Mouse (Mus musculus): Measurements from ENCODE around the gene Radil.

Radil gene

DNA sequence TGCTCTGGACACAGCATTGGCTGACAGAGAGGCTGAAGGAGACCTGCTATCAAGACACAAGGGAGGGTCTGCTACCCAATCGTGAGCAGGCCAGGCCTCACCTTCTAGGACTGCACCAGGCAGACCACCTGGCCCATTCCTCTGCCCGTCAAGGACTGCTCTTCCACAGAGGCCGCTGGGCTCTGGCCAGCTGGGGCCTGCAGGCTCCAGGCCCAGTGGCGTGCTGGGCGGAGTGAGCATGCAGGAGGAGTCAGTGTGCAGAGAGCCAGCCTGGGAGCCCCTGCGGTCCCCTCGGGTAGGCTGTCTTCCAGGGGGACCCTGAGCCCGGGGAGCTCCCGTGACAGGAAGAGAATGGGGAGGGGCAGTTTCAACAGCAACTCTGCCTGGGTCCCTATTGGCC lies 64.2 kb downstream of the Radil start:
- DNase-seq (ENCODE audit: low read depth, low spot score), result no peak

DNA sequence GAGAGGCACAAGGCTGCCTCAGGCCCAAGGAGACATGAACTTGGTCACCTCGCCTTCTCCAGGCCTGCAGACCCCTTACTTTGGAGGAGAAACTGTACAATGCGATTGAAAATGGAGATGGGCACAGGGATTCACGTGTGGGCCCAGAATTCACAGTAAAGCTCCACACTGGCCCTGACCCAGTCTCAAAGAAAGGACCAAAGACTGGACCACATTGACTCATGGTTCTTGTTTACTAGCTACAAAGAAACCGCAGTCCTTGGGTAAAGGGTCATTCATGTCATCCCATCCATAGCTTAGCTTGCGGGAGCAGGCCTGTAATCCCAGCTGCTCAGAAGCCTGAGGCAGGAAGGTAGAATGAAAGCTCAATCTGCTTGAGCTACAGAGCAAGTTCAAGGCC lies 67.3 kb downstream of the Radil start:
- DNase-seq (ENCODE audit: low read depth, low spot score), result no peak

DNA sequence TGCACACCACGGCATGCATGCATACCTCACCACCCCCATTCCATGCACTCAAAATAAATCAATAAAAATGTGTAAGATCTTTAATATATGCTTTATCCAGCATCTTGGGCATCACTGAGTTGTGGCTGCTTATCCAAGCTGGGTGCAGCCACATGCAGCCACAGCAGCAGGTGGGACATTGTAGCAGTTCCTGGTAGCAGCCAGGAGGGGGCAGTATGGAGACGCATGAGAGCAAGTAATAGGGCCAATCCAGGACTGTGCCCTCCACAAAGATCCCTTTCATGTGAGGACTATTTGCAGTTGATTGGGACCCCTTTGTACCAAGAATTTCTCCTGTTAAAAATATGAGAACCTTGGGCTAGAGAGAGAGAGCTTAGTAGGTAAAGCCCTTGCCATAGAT lies 68.4 kb downstream of the Radil start:
- no peak for DNase-seq (ENCODE audit: low read depth, low spot score)

DNA sequence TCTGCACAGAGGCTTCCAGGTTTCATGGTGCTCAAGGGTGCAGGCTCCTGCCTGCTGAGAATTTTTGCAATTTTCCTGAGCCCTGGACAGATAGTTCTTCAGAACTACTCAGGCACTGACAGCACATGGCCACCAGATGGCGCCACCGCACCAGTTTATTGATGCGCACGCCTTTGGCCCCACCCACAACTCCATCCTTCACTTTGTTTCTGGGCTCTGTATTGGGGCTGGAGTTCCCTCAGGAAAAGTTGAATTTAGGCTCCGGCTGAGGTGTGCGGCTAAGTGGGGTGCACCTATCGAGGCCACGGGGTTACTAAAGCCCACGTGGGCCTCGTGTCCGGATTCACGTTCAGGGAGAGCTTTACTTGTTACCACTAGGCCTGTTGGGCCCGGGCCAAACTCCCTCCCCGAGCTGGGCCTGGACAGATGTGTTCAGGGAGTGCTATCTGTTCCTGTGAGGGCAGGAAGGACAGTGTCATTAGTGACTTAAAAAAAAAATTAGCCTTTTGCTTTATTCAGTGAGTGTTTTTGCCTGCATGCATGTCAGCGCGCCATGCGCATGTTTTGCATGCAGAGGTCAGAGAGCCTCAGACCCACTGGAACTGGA lies 72.0 kb downstream of the Radil start:
- peak; percentile 71 for DNase-seq (ENCODE audit: low read depth, low spot score)

DNA sequence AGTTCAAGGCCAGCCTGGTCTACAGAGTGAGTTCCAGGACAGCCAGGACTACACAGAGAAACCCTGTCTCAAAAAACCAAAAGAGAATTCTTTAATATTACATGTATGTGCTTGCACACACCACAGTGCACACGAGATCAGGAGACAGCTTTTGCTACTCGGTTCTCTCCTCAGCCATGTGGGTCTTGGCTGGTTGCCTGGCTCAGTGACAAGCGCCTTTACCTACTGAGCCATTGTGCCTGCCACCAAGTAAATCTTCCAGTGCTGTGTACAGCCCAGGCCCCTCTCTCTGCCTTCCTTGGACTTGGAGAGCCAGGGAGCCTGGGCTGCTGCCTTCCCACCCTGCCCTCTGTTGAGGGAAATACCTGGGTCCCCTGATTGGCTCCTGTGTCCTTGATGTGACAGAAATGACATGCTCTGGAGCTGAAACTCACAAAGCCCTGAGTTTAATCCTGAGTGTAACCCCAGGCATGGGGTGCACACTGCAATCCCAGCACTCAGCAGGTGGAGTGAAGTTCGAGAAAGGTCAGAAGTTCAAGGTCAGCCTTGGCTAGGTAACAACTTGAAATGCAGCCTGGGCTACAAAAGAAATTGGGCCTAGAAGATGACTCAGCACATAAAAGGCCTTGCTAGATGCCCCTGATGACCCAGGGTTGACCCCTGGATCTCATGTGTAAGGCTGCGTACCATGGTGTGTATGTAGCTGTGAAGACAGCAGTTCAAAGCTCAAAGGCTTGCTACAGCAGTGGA lies 72.9 kb downstream of the Radil start:
- no peak for DNase-seq (ENCODE audit: low read depth, low spot score)

DNA sequence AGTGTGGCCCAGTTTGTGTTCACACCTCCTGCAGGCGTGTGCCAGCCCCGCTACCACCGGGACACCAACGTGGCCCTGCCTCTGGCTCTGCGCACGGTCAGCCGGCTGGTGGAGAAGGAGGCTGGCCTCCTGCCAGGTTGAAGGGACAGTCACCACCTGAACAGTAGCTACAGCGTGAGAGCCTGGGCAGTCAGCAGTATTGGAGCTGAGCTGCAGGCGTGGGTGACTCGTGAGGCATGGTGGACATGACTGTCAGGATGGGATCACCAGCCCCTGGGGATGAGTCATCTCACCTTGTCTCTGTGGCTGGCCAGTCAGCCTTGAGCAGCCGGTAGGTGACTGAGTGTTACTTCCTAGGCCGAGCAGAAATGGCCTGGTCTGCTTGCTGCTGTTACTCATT lies 73.6 kb downstream of the Radil start:
- no peak for DNase-seq (ENCODE audit: low read depth, low spot score)

DNA sequence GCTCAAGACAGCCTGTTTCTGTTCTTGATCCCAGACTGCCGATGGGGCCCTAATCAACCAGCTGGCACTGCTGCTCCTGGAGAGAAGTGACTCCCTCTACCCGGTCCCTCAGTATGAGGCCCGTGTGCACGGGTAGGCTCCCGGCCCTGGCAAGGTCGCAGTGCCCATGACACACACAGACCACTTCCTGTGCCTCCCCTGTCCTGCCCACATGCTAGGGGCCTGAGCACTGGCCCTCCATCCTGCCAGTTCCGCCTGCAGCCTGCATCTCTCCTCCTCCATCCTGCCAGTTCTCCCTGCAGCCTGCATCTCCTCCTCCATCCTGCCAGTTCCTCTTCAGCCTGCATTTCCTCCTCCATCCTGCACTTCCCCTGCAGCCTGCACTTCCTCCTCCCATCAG lies 75.2 kb downstream of the Radil start:
- no peak for DNase-seq (ENCODE audit: low read depth, low spot score)

DNA sequence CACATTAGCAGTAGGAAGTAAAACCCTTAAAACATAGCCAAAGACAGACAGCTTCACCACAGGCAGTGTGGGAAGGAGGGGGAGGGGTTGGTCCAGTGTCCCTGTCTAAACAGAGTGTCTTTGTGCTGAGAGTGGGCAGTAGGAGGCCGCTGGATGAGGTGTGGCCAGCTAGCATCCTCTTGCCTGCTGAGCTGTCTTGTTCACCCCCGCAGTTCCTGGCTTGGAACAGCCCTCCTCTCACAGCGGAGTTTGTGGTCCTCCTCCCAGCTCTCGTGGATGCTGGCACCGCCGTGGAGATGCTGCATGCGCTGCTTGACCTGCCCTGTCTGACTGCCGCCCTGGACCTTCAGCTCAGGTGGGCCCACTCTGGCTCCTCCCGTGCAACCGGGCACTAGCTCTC lies 77.2 kb downstream of the Radil start:
- no peak for DNase-seq (ENCODE audit: low read depth, low spot score)

DNA sequence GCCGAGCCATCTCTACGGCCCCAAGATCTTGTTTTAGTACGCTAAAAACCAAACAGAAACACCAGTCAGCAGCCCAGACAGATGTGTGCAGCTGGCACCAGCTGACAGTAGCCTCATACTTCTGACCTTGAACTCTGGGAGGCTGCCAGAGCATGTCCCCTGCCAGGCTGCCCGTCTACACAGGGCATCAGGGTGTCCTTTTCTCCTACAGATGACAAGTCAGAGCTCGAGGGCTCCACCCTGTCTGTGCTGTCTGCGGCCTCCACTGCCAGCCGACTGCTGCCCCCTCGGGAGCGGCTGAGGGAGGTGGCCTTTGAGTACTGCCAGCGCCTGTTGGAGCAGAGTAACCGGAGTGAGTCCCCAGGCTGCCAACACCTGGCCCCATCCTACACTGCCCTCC lies 81.1 kb downstream of the Radil start:
- DNase-seq (ENCODE audit: low read depth, low spot score), result no peak

DNA sequence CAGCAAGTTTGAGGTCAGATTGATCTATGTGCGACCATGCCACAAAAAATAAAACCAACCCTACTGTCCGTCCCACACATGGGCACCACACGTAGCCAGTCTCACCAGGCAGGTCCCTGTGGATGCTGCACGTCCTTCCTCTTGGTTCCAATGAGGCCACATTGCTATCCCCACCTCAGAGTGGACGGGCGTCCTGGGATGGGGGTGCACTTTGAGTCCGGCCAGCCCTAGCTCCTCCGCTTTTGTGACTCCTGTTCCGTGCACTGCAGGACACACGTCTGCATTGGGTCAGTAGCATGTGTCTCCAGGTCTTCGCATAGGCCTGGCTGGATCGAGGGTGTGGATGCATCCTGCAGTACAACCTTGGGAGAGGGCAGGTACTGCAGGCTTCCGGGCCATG lies 82.5 kb downstream of the Radil start:
- no peak for DNase-seq (ENCODE audit: low read depth, low spot score)

DNA sequence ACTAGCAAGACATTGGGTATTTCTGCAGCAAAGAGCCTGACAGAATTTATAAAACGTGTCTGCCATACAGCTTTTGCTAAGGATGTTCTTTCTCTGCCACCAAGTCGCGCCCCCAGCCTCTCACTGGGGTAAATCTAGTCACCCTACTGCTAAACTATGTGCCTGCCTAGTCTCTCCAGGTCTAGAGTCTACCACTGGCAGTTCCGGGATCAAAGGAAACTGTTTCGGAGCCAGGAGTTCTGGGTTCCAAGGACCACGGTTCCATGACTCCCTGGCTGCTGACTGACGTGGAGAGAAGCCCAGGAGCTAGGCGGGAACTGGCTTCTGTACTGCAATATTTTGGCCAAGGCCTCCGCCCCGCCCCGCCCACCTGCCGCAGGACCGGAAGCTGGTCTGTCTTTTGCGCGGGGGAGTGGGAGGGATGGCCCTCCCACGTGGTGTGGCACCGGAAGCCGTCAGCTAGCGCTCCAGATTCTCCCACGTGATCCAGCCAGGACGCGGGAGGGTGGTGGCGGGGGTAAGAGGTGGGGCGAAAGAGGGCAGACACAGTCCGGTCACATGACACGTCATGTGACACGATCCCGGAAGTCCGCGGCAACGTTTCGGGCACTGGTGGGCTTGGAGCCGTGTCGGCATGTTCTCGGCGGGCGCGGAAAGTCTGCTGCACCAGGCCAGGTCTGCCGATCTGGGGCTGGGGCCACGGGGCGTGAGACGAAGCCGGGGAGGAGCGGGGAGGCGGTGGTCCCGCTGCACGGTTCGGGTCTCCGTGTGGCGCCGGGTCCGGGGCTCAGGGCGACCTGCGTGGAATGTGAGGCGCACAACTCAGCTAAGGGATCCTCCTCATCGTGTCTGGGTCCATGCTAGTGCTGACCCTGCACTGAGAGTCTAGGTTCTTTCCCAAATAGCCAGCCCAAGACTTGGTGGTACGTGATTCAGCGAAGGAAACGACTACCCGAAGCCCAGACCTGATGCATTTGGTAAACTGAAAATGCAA lies 87.1 kb downstream of the Radil start, which contains the start of gene Ap5z1:
Gene Ap5z1, plus strand, starts transcription at position 484 of the 994 bp plus-strand sequence.
- DNase-seq (ENCODE audit: low read depth, low spot score), result peak; percentile 87

DNA sequence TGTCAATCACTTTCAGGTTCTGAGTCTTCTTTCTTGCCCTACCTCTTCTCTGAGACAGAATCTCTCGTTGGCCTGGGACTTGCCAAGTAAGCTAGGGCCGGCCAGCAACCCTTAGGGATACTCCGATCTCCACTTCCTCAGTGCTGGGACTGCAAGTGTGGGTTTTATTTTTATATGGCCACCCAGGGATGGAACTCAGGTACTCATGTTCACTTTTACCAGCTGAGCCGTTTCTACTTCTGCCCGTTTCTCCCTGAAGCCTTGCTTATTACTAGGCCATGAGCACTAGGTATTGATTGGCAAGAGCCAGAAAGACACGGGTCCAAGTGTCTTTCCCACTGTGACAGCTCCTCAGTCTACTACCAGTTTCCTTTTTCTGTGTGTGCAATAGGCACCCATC lies 87.9 kb downstream of the Radil start:
- no peak for DNase-seq (ENCODE audit: low read depth, low spot score)

DNA sequence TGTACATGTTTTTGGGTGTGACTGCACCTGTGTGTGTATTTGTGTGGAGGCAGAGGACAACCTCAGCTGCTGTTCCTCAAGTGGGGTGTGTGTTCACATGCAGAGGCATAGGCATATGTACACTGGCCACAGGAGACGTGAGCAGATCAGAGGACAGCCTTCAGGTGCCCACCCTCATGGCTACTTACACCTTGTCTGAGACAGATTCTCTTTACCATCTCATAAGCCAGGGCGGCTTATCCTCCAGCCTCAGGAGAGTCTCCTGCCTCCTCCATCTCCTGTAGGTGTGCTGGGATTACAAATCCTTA lies 88.3 kb downstream of the Radil start:
- no peak for DNase-seq (ENCODE audit: low read depth, low spot score)

DNA sequence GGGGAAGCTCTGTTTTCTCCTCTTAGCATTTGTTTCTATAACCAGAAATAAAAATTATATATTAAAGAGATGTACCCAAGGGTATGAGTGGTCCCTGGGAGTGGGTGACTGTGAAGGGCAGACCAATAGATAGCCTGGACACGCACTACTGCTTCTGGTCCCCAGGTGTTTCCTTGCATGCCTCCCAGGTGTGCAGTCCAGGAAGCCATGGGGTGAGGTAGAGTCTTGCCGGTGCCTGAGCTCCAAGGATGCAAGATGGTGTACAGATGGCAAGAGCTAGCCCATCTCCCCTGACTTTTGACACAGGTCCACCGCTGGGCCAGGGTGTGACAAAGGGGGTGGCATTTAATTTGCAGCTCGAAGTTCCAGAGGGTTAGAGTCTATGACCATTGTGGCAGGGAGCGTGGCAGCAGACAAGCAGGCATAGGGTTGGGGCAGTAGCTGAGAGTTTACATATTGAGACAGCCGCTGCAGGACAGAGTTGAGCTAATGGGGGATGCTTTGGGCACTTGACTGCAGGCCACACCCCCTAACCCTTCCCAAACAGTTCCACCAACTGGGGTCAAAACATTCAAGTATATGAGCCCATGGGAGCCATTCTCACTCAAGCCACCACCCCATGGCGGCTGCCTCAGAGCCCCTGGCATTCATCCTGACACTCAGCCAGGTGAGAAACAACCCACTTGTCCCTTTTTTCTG lies 88.8 kb downstream of the Radil start:
- DNase-seq (ENCODE audit: low read depth, low spot score), result no peak

DNA sequence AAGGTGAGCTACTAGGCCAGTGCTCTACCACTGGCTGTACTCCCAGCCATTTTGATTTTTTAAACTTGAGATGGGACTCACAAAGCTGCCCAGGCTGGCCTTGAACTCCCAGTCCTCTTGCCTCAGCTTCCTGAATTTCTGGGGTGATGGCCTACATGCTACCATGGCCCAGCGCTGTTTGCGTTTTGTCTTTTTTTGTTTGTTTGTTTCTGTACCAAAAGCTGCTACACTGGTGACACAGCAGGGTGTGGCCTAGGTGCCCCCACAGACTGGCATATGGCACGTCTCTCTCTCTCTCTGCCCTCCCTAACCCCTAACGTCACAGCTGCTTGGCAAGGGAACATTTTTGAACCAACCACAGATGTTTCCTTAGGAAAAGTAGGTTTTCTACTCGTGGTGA lies 91.1 kb downstream of the Radil start:
- DNase-seq (ENCODE audit: low read depth, low spot score), result no peak

DNA sequence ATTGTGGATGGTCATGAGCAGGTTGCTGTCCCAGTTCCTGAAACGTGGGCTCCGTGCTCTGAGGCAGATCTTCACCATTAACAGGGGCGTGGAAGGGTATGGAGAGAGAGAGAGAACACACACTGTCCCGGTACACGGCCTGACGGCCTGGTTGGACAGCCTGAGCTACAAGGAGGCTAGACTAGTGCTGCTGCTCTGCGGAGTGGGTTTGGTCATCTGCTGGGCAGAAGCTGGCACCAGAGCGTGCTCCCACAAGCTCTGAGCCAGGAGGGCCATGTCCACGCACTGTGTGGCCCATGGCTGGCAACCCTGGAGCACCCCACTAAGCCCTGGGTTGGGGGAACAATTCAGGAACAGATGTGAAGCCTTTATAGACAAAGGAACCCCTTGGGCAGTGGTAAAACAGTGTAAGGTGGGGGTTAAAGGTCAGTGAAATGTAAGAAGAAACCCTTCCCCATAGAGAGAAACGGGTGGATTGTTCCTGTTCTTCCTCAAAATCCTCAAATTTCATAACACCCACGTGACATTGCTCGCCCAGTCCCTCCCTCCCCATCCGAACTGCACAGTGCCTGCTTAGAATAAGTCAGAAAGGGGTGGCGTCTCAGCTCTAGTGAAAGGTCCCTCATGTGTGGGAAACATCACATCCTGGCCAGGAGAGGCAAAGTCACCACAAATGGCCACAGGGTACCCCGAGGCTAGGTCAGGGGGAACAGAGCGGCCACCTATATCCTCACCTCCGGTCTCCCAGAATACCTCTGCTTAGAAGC lies 91.9 kb downstream of the Radil start:
- no peak for DNase-seq (ENCODE audit: low read depth, low spot score)

DNA sequence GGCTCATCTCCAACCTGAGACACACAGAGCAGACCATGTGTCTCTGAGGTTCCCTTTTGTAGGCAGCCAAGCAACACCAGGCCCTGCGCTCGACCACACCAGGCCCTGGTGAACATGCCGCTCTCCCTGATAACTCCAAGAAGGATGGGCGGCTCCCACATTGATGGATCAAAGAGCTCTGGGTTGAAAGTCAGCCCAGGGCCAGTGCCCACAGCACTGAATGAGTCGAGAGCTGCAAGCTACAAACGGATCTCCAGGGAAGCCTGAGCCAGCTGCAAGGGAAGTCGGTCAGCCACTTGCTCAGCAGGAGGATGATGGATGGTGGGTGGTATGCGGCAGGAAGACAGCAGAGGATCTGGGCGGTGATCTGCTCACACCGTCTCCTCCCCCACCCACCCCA lies 93.6 kb downstream of the Radil start:
- DNase-seq (ENCODE audit: low read depth, low spot score), result no peak

DNA sequence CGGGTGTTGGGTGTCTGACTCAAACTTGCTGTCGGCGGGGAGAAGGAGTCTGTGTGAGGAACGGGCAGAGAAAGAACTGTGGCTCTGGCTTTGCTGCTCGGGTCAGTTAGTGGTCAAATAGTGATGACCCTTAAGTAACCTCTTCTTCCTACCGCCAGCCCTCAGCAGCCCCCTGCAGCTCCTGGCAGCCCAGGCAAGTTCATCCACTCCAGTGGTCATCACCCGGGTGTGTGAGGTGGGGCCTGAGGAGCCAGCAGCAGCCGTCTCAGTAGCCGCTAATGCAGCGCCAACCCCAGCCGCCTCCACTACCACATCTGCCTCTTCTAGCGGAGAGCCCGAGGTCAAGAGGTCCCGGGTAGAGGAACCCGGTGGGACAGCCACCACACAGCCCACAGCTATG lies 94.6 kb downstream of the Radil start:
- no peak for DNase-seq (ENCODE audit: low read depth, low spot score)

DNA sequence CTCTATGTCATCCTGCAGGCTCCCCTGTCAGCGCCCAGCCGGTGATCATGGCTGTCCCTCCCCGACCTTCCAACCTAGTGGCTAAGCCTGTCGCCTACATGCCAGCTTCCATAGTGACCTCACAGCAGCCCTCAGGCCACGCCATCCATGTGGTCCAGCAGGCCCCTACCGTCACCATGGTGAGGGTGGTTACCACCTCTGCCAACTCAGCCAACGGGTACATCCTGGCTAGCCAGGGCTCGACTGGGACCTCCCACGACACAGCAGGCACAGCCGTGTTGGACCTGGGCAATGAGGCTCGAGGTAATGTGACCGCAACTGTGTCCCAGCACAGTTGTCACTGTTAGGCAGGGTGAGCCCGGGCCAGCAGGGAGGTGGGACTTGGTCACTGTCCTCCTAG lies 97.2 kb downstream of the Radil start:
- DNase-seq (ENCODE audit: low read depth, low spot score), result no peak

DNA sequence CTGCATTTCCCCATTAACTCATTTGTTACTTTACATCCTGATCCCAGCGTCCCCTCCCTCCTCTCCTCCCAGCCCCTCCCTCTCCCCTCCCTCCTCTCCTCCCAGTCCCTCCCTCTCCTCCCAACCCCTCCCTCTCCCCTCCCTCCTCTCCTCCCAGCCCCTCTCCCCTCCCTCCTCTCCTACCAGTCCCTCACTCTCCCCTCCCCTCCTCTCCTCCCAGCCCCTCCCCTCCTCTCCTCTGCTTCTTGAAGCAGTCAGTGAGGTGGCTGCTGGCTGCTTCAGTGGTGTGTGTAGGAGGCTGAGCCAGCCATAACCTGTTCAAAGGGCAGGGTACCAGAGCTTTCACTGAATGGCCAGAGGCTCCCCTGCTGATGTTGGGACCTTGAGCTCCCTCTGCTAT lies 99.1 kb downstream of the Radil start:
- DNase-seq (ENCODE audit: low read depth, low spot score), result no peak

DNA sequence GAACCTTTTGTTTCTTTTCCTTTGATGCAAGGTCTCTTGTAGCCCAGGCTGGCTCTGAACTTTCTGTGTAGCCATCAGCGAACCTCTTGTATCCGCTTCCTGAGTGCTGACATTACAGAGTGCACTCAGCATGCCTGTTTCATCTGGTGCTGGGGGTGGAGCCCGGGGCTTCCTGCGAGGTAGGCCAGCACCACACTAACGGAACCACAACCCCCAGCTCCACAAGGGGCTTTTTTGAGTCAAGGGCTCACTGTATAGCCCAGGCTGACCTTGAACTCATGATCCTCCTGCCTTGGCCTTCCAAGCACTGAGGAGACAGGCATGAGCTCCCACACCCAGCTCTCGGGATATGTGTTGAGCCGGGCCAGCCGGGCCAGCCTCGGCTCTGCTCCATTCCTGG lies 100.1 kb downstream of the Radil start:
- no peak for DNase-seq (ENCODE audit: low read depth, low spot score)
